Mouse (Mus musculus) heart, adult 2 months (tissue): ENCODE measurements at regions not wholly inside any gene's neighbourhood (a gene's known extent, or its start where the extent isn't known, plus 50 kb on each side); places are given as distances from the start of the nearest gene placed in this dataset.

Experiments
- DNase-seq, 2 experiments: peaks; one replicate each; pipeline ENCODE4 v3.0.0; 2021
- H3K27ac ChIP-seq: fragments of 200-600 bp; 2 replicates; pipeline ENCODE4 v1.8.1; 2022
- H3K27me3 ChIP-seq: fragments of 200-500 bp; 2 replicates; pipeline ENCODE4 v1.6.1; 2012; ENCODE audit warnings: mild to moderate bottlenecking, low read length, inconsistent platforms, mixed read lengths; ENCODE audit not compliant: control insufficient read depth, insufficient read depth
- H3K36me3 ChIP-seq: fragments of 200-500 bp; 2 replicates; pipeline ENCODE4 v1.6.1; 2012; ENCODE audit warnings: low read length, inconsistent platforms; ENCODE audit not compliant: control insufficient read depth, insufficient read depth
- H3K4me1 ChIP-seq: fragments of 200-500 bp; 2 replicates; pipeline ENCODE4 v1.6.1; 2011; ENCODE audit warnings: low read length; ENCODE audit not compliant: control insufficient read depth, insufficient read depth
- H3K4me3 ChIP-seq: fragments of 200-600 bp; 2 replicates; pipeline ENCODE4 v1.8.1; 2022
- H3K79me2 ChIP-seq: fragments of 200-500 bp; replicated peaks from 2 replicates; pipeline ENCODE4 v1.6.1; 2012; ENCODE audit warnings: mild to moderate bottlenecking, inconsistent platforms, low read length, moderate library complexity, mixed read lengths; ENCODE audit not compliant: control insufficient read depth, insufficient read depth
- H3K9ac ChIP-seq: fragments of 200-500 bp; 2 replicates; pipeline ENCODE4 v1.6.1; 2012; ENCODE audit warnings: low read depth, mild to moderate bottlenecking, control low read depth, inconsistent platforms, low read length, mixed read lengths
- CTCF ChIP-seq: fragments of 200-600 bp; IDR thresholded peaks from 2 replicates; pipeline ENCODE4 v1.8.1; 2022; ENCODE audit warnings: antibody characterized with exemption, mild to moderate bottlenecking, moderate library complexity
- EP300 ChIP-seq: fragments of 200-500 bp; IDR thresholded peaks from 2 replicates; pipeline ENCODE4 v1.6.1; 2011; ENCODE audit warnings: low read depth, low read length, control low read depth; ENCODE audit not compliant: insufficient read depth
- POLR2A ChIP-seq: fragments of 200-500 bp; IDR thresholded peaks from 2 replicates; pipeline ENCODE4 v1.6.1; 2011; ENCODE audit warnings: mild to moderate bottlenecking, low read depth, low read length, control low read depth; ENCODE audit not compliant: insufficient read depth
- WGBS: fragments of 180-500 bp; shearing (Covaris S2); methylation state at CpG from one replicate; pipeline ENCODE4 v1.1.7; 2018; 5-methylcytosine and 5-hydroxymethylcytosine counted together
- intact Hi-C: fragments of 180-260 bp; cut with DNase I; formaldehyde crosslinking; loops from one replicate; pipeline ENCODE4 v1.15.1; 2025

DNA sequence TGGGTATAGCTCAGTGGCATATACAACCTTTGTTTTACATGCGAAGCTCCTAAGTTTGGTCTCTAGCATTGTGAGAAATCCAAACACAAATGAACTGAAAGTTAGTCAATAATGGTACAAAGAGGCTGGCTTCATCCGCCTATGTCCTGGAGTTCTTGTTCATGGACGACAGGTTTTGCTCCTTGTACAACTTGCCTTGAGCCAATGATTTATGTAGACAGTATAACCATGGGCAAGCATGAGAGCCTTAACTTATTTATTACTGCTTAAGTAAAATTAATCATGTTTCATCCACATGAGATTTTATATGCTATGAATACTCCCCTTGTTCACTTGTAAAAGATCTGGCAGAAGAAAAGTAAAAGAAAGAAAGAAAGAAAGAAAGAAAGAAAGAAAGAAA, 205.7 kb upstream of the Tet2 start:
- H3K27ac ChIP-seq, result no peak overlapping the region
- no peak for DNase-seq
- intact Hi-C loops, result no loop called here
- no peaks in the 10 kb centered on the region; the same call in 1 of the 2 replicates for H3K36me3 ChIP-seq
- H3K4me3 ChIP-seq, result no peak overlapping the region
- H3K9ac ChIP-seq, result no peak overlapping the region
- H3K79me2 ChIP-seq, result no peaks in the 10 kb centered on the region
- 94% methylated on average over 3 of the region's 3 CpGs for WGBS
- H3K4me1 ChIP-seq, result no peaks in the 10 kb centered on the region
- no peak for TF ChIP-seq POLR2A
- TF ChIP-seq CTCF, result no peak
- TF ChIP-seq EP300, result no peak
- H3K27me3 ChIP-seq, result no peaks in the 10 kb centered on the region

GRCm38 (mm10) chr3:133751011-133751410, 206.1 kb upstream of the Tet2 start:
- intact Hi-C loops, result no loop called here
- Histone ChIP-seq H3K4me1 (no peaks in the 10 kb centered on the region), H3K27me3 (no peaks in the 10 kb centered on the region), H3K9ac (no peak overlapping the region), H3K36me3 (no peaks in the 10 kb centered on the region; the same call in 1 of the 2 replicates), H3K27ac (no peak overlapping the region), H3K4me3 (no peak overlapping the region), H3K79me2 (no peaks in the 10 kb centered on the region)
- 37% methylated on average over 3 of the region's 3 CpGs for WGBS
- no peak for DNase-seq
- no peak for TF ChIP-seq POLR2A
- TF ChIP-seq EP300, result no peak
- no peak for TF ChIP-seq CTCF

GRCm38 (mm10) chr3:133751565-133751964, 206.6 kb upstream of the Tet2 start:
- Histone ChIP-seq H3K27ac (no peak overlapping the region), H3K4me1 (no peaks in the 10 kb centered on the region), H3K79me2 (no peaks in the 10 kb centered on the region), H3K4me3 (no peak overlapping the region), H3K36me3 (no peaks in the 10 kb centered on the region; the same call in 1 of the 2 replicates), H3K9ac (no peak overlapping the region), H3K27me3 (no peaks in the 10 kb centered on the region)
- intact Hi-C loops, result no loop called here
- TF ChIP-seq POLR2A, result no peak
- no peak for TF ChIP-seq EP300
- TF ChIP-seq CTCF, result no peak
- DNase-seq, result no peak
- 35% methylated on average over 4 of the region's 4 CpGs for WGBS

- H3K4me3 ChIP-seq, result no peak overlapping the region
- no peak overlapping the region for H3K27ac ChIP-seq
- intact Hi-C loops, result no loop called here
- no peak for DNase-seq
- H3K4me1 ChIP-seq, result no peaks in the 10 kb centered on the region
- no peaks in the 10 kb centered on the region for H3K79me2 ChIP-seq
- H3K27me3 ChIP-seq, result no peaks in the 10 kb centered on the region
- no peaks in the 10 kb centered on the region; the same call in 1 of the 2 replicates for H3K36me3 ChIP-seq
- no peak overlapping the region for H3K9ac ChIP-seq
- 82% methylated on average over 3 of the region's 3 CpGs for WGBS
- no peak for TF ChIP-seq EP300
Measured at GRCm38 (mm10) chr3:133753041-133753440, 208.1 kb upstream of the Tet2 start.

DNA sequence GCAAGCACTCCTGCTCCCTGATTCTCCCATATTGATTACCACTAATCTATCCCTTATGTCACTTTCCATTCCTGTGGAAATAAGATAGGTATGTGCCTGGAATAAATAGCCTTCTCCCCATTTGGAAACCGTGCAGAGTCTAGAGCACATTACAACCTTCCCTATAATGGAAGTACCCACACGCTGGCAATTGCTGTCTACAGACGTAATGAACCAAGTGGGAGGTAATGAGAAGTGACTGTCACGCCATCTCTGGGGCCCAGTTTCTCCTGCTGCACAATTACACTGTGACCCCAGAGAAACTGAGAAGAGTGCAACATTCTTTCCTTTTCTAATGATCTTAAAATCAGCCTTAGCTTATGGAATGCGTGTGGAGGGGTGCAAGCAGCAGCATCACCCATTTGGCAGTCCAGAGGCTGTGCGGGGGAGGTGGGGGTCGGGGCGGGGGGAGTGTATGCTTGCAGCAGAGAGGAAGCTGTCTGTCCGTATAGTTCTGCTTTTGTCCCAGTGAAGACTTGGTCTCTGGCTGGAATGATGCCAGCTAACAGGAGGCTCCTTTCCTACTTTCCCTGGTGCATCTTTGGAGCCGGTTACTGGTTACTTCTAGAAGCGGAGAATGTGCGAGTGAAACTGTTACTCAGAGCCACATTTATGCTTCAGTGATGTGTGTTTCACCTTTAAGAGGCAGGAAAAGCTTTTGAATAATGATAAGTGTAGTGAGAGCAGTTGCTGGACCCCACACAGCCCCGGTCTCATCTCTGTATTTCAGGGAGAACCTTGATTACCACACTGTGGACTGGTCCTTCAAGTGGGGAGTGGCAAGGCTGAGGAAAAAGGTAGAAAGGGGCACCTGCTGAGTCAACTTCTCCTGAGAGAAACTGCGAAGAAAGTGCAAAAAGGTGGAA, 209.3 kb upstream of the Tet2 start:
- H3K79me2 ChIP-seq, result no peaks in the 10 kb centered on the region
- H3K4me3 ChIP-seq, result no peak overlapping the region
- 35% methylated on average over 14 of the region's 14 CpGs for WGBS
- peaks cover 3% of the 10 kb centered on the region for H3K4me1 ChIP-seq
- no peak for DNase-seq
- TF ChIP-seq EP300 (no peak), POLR2A (no peak), CTCF (no peak)
- H3K9ac ChIP-seq, result no peak overlapping the region
- no peak overlapping the region for H3K27ac ChIP-seq
- H3K36me3 ChIP-seq, result no peaks in the 10 kb centered on the region; the same call in 1 of the 2 replicates
- H3K27me3 ChIP-seq, result no peaks in the 10 kb centered on the region
- intact Hi-C loops, result no loop called here

- H3K27me3 ChIP-seq, result no peaks in the 10 kb centered on the region
- intact Hi-C loops, result no loop called here
- DNase-seq, result peak in 1 of 2 experiments; percentile 18
- no peak overlapping the region for H3K4me3 ChIP-seq
- H3K36me3 ChIP-seq, result no peaks in the 10 kb centered on the region; the same call in 1 of the 2 replicates
- WGBS, result 8% methylated on average over 3 of the region's 3 CpGs
- no peak for TF ChIP-seq POLR2A
- TF ChIP-seq CTCF, result no peak
- no peak for TF ChIP-seq EP300
- no peak overlapping the region for H3K27ac ChIP-seq
- H3K9ac ChIP-seq, result no peak overlapping the region
- peaks cover 3% of the 10 kb centered on the region for H3K4me1 ChIP-seq
- no peaks in the 10 kb centered on the region for H3K79me2 ChIP-seq
Measured at GRCm38 (mm10) chr3:133754911-133755259, 209.9 kb upstream of the Tet2 start.
